Mouse (Mus musculus) adrenal gland, postnatal 36 days (tissue): ENCODE measurements around the gene Dhrs7c. TPM values are rescaled to one million over a fixed set of nuclear protein-coding genes. Genes with fewer than 3 reads are reported as not detected.

Source experiments
- DNase-seq, 2 experiments: peaks; one replicate each; pipeline ENCODE4 v3.0.0; 2021; ENCODE audit warnings: mixed read lengths in 1 of 2
- total RNA-seq, 2 experiments: library from RNA; stranded (reverse); gene quantifications; 2 replicates each; pipeline ENCODE4 v1.2.3; 2021

The Dhrs7c gene
- total RNA-seq, 2 experiments from 2014 or later = not detected

- DNase-seq = no peak
Measured at GRCm38 (mm10) chr11:67839810-67840209, 41.8 kb downstream of the Dhrs7c start.

DNA sequence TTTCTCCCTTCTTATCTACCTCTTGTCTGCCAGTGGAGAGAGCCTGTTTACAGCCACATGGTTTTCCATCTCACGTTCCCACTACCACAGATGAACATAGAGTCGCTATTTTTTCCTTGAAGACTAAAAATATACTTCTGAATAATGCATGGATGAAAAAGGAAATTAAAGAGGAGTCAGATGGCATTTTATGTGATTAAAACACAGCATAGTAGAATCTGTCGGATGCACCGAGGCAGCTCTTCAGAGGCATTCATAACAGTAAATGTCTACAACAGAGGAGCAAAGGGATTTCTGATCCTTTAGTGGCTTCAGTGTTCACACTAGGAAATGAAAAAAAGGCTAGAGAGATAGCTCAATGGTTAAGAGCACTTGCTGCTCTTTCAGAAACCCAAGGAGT is 47.2 kb downstream of the Dhrs7c start:
- no peak for DNase-seq

GRCm38 (mm10) chr11:67851770-67852169 is 53.8 kb downstream of the Dhrs7c start:
- DNase-seq = no peak

DNA sequence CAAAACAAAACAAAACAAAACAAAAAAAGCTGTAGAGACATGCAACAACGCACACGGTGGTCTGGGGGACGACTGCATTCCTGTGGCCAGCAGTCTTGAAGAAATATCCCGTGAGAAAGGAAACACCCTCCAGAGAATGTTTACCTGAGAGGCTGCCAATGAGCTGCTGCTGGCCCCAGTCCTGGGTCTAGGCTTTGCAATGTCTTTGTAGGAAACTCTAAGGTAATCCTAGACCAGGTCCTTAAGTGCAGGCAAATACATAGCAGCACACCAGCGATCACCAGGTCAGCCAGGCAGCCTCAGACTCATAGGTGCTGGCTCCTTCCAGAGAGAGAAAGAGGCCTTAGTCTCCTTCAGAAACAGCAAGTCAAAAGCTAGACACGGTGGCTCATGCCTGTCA is 56.0 kb downstream of the Dhrs7c start:
- no peak for DNase-seq

GRCm38 (mm10) chr11:67855035-67855434 is 57.0 kb downstream of the Dhrs7c start:
- peak; percentile 39 to 62 for DNase-seq

- no peak for DNase-seq
Measured at GRCm38 (mm10) chr11:67858518-67858917, 60.5 kb downstream of the Dhrs7c start.

- DNase-seq = no peak
Measured at GRCm38 (mm10) chr11:67860743-67861398, 62.9 kb downstream of the Dhrs7c start.

- DNase-seq = no peak
Measured at GRCm38 (mm10) chr11:67861399-67861838, 63.4 kb downstream of the Dhrs7c start.

DNA sequence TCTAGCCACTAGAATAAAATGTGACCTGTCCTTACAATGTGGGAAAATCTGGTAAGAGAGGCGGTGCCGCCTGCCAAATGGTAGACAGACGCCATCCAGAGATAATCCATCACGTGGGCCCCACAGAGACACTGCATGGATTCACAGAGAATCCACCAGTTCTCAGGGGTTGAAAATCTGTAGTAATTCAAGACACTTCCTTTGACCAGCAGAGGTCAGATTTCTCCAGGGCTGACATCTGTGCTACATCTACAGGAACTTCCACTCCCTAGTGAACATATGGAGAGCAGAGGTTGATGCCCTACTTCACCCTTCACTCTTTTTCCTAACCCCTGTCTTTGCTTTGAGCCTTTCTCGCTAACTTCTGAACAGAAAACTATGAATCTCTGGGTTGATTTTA is 67.1 kb downstream of the Dhrs7c start:
- no peak for DNase-seq

Other genes starting within 250 kb of the Dhrs7c start
- gene Rcvrn, start 102.9 kb upstream of the Dhrs7c start, total RNA-seq = under 1 TPM in 1 of 2 experiments, not detected in 1; 0.40 TPM
- gene Glp2r, start 27.0 kb upstream of the Dhrs7c start, total RNA-seq = under 1 TPM; 0.07 to 0.10 TPM
- gene Gsg1l2, start 23.6 kb upstream of the Dhrs7c start, total RNA-seq = not detected
- gene Usp43, start 124.0 kb downstream of the Dhrs7c start, total RNA-seq = 1 to 10 TPM in 1 of 2 experiments, under 1 TPM in 1; 0.76 to 1.6 TPM
- gene Cfap52, start 167.5 kb downstream of the Dhrs7c start, total RNA-seq = not detected
- 10 to 100 TPM; 31.4 to 34.7 TPM for gene Stx8, start 168.0 kb downstream of the Dhrs7c start, total RNA-seq